Mouse (Mus musculus): ENCODE results near the gene Kalrn.

The Kalrn gene

GRCm38 (mm10) chr16:34557891-34558290, 15.4 kb downstream of the Kalrn start:
- DNase-seq (ENCODE audit: low spot score in 2 of 2): no peak

DNA sequence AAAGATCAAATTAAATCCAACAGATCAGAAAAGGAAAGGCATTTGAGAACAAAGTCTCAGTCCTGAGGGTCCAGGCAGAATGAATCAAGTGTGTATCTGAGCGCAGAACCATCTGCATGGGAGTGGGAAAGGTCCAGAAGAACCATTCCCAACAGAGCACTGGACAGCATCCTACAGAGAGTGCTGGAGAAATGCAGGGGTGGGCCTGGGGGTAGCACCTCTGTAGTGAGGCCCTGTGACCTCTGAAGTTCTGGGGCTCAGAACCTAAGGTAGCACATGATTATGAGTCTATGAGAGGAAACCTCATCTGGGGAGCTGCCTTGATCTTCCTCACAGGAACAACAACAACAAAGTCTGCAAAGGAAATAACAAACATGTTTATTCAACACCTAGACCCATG, 20.6 kb downstream of the Kalrn start:
- DNase-seq (ENCODE audit: low spot score in 2 of 2): no peak

GRCm38 (mm10) chr16:34549470-34549999, 23.8 kb downstream of the Kalrn start:
- DNase-seq (ENCODE audit: low spot score in 2 of 2): no peak

GRCm38 (mm10) chr16:34546805-34547509, 26.4 kb downstream of the Kalrn start:
- no peak for DNase-seq (ENCODE audit: low spot score in 2 of 2)

DNA sequence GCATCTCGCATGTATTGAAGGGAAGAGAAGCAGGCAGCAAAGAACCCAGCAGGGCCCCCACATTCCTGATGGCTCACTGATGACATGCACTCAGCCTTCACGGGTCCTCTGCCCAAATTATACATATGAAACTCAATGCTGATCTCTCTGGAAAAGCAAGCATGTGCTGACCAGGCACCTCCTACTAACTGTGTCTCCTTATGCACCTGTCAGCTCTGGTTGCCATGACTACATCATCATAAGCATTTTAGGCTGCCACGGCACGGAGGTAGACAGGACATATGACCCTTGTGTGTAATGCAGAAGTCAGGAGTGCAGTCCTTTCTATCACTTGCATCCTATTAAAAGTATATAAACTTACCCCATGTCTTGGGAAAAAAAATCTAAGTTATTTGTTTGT, 29.6 kb downstream of the Kalrn start:
- DNase-seq (ENCODE audit: low spot score in 2 of 2): no peak

DNA sequence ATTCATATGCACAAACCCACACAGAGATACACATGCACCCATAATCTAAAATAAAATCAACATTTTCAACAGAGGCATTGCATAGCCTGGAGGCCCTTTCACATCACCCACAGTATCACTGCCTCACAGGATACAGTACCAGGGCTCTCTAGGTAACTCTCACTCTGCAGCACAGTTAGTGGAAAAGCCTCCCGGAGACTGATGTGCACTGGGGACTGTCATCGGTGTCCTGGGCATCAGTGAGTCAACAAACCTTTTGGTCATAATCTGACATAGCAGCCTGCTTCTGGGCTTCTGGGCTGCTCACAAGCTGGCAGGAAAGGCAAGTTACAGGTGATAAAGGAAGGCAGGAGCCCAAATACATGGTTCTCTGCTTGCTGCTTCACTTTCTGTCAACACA, 31.0 kb downstream of the Kalrn start:
- no peak for DNase-seq (ENCODE audit: low spot score in 2 of 2)

DNA sequence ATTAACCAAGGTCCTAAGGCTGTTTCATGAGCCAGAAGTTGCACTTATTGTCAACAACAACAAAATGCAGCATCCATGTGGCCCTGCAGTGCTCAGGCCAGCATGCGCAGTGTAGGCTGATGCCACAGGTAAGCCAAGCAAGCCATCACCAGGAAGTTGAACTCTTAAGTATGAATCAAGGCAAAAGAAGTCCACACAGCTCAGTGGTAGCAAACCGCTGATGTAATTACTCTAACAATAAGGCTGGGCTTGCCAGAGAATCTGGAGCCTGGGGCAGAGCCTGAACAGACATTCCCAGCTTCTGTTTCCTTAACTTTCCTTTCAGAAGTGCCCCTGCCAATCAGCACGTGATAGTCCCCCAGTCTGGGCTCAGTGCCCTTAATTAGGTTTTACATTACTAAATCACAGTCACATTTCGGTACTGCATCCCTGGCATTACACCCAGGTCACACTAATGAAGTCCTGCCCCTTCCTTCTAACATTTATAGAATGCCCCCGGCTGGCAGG, 34.6 kb downstream of the Kalrn start:
- no peak for DNase-seq (ENCODE audit: low spot score in 2 of 2)

DNA sequence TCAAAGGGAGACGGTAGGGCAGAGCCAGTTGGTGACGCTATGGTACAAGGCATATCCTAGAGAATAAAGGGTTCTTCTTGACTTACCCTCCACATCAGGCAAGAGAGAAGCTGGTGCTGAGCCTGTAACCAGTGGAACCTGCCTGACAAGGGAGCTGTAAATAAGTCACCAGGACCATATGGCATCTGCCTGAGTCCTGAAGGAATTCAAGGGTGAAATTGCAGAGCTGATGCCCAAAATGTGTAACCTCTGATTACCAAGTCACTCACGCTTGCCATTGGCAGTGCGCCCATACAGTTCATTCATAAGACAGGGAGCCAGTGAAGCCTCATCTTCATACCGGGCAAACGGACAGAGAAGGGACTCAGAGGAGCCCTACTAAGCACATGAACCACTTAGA, 37.0 kb downstream of the Kalrn start:
- DNase-seq (ENCODE audit: low spot score in 2 of 2): no peak

GRCm38 (mm10) chr16:34535135-34535534, 38.2 kb downstream of the Kalrn start:
- DNase-seq (ENCODE audit: low spot score in 2 of 2): no peak

DNA sequence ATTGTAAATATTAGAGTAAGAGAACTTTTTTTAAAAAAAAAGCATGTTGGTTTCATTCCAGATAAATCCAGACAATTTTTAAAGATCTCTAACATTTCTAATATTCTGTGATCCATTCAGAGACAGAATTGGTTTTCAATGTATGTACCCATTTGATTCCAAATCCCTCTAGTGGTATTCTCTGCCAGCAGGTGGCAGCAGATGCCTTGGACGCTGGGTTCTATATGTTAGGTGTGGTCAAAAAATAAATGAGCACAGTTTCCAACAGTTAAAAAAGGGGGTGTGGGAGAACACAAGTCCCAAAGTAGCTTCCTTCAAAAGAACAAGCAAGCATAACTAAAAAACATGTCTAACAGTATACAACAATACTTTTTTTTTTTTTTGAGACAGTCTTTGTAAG, 41.8 kb downstream of the Kalrn start:
- DNase-seq (ENCODE audit: low spot score in 2 of 2): no peak

DNA sequence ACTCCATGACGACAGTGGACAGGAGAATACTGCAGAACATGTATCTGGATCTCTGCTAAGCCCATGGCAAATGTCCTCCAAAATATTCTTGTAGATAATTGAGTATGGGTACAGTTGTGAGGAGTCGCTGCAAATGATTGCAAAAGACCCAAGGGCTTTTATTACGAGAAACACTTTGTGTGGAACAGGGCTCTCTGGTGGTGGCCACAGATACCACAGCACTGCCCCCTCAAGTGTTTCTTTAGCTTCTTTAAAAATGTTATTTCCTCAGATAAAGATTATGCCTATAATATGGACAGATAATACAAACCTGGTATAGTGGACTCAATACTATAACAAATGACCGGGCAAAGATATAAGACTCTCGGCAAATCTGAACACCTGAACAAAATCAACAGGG, 43.3 kb downstream of the Kalrn start:
- no peak for DNase-seq (ENCODE audit: low spot score in 2 of 2)

DNA sequence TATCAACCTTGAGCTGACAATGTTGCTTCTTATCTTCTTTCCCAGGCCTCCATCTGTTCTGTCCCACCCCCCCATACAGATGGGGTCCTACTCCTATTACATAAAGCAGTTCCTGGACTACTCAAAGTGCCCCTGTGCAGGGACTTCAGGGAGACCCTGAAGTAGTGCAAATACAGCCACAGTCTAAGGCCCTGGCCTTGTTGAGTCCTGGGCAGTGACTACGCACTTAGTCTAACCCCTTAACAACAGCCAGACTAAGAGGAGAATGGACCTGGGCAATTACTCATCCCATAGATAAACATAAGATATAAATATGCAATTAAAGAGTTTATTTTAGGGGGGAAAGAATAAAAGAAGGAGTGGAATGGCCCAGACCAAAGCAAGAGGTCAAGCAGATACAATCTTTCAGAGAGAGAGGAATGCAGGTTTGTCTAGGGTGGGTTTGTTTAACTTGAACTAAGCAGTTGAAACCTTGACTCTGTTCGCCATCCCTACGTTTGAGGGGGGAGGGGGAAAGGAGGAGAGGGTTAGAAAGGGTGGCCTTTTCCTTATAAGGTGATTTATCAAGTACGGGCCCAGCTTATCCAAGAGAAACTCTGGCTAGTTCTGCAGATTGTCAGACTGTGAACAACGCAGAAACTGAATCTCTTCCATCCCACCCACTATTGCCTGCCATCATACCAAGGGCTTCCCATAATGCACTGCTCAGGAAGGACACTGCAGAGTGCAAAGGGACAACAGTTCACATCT, 44.9 kb downstream of the Kalrn start:
- DNase-seq (ENCODE audit: low spot score in 2 of 2): no peak

- no peak for DNase-seq (ENCODE audit: low spot score in 2 of 2)
Observed at GRCm38 (mm10) chr16:34526378-34526777, 47.0 kb downstream of the Kalrn start.

DNA sequence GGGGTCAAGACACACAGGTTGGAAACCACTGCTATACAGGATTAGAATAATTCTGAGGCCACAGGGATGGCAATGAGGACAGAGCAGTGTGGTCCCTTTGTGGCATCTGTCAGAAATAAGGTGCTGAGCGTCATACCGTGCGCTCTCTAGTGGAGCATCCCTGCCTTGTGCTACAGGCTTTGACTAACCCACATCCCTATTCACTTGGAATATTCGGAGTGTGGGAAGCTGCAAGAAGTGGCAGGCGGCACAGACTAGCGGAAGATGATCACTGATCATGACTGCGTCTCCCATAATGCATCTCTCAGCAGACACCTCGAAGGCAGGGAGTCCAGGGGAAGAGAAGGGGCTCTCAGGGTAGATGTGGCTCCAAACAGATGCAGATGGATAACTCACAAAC, 47.5 kb downstream of the Kalrn start:
- DNase-seq (ENCODE audit: low spot score in 2 of 2): peak; percentile 58 to 78

DNA sequence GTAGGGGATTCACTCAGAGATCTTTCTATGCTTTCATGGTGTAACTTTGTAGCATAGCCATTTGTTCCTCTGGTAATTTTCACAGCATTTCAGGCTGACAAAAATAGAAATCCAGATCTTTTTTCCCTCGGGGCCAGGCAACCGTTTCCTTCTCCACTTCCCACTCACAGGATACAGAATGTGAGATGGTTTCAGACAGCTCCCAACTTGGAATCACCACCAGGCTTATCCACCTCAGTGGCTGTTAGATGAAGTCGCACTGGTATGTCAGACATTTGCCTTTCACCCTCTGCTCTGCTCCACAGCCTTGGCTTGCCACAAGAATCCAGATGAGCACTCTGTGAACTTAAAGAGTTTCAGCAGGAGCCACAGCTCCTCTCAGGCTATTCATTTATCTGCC, 48.1 kb downstream of the Kalrn start:
- peak in 1 of 2 experiments; percentile 71 for DNase-seq (ENCODE audit: low spot score in 2 of 2)

DNA sequence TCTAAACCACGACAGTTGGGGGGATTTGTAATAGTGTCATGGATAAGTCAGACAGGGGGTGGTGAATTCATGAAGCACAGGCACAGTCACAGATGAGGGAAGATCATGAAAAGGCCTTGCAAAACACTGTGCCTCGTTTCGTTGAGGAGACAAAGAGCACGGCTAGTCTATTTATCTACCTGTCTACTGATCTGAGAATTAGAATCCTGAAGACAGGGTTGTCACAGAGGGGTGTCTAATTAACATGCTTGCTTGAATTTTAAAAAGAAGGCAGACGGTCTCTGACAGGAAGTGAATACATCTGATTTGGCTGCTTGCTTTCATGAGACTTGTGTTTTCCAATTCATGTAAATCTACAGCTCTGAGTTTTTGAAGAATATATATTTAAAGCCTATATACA, 52.3 kb downstream of the Kalrn start:
- no peak for DNase-seq (ENCODE audit: low spot score in 2 of 2)

GRCm38 (mm10) chr16:34516891-34517398, 56.4 kb downstream of the Kalrn start:
- peak; percentile 26 to 52 for DNase-seq (ENCODE audit: low spot score in 2 of 2)

GRCm38 (mm10) chr16:34515485-34515884, 57.8 kb downstream of the Kalrn start:
- DNase-seq (ENCODE audit: low spot score in 2 of 2): no peak

GRCm38 (mm10) chr16:34513956-34514593, 59.3 kb downstream of the Kalrn start:
- peak; percentile 80 to 86 for DNase-seq (ENCODE audit: low spot score in 2 of 2)

GRCm38 (mm10) chr16:34512326-34512725, 61.0 kb downstream of the Kalrn start:
- DNase-seq (ENCODE audit: low spot score in 2 of 2): no peak

DNA sequence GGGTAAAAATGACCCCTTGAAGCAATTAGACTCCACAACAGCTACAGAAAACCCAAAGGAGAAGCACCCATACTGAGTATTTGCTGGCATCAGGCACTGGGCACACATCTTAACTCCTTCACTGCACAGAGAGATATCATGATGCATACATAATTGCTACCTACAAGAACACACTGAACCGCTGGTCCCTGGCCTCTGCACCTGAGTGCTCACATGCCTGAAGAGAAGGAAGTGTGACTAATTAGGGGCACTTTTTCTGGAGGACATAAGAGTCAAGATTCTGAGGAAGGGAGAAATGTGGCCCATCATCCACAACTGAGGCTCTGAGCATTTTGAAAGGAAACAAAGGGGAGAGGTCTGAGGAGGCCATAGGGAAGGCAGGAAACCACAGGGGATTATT, 65.2 kb downstream of the Kalrn start:
- no peak for DNase-seq (ENCODE audit: low spot score in 2 of 2)

DNA sequence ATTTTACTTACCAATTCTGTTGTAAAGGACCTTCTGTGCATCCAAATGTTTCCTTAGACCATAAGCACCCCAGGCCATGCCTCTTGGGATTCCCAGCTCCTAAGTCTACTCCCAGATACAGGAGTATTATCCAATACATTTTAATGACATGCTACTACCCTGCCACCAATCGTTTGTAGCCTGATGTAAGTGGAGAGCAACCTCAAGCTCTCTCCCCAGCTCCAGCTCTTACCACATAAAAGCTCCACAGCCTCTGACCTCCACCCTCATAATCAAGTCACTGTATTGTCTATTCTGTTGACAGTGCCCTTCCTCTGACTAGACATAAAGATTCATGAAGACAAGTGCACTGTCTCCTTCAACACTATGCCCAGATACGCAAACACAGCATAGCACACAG, 67.3 kb downstream of the Kalrn start:
- no peak for DNase-seq (ENCODE audit: low spot score in 2 of 2)
